Mouse (Mus musculus): ENCODE data around the gene 2010109A12Rik. TPM values are rescaled to one million over a fixed set of nuclear protein-coding genes. Genes with fewer than 3 reads are reported as not detected.

2010109A12Rik gene
- 1 to 10 TPM in 1 of 2 experiments, under 1 TPM in 1; 0.45 to 2.1 TPM for total RNA-seq (2021)
- long read RNA-seq, experiment 1, result 0 reads
- long read RNA-seq, experiment 2, result 0 reads

DNA sequence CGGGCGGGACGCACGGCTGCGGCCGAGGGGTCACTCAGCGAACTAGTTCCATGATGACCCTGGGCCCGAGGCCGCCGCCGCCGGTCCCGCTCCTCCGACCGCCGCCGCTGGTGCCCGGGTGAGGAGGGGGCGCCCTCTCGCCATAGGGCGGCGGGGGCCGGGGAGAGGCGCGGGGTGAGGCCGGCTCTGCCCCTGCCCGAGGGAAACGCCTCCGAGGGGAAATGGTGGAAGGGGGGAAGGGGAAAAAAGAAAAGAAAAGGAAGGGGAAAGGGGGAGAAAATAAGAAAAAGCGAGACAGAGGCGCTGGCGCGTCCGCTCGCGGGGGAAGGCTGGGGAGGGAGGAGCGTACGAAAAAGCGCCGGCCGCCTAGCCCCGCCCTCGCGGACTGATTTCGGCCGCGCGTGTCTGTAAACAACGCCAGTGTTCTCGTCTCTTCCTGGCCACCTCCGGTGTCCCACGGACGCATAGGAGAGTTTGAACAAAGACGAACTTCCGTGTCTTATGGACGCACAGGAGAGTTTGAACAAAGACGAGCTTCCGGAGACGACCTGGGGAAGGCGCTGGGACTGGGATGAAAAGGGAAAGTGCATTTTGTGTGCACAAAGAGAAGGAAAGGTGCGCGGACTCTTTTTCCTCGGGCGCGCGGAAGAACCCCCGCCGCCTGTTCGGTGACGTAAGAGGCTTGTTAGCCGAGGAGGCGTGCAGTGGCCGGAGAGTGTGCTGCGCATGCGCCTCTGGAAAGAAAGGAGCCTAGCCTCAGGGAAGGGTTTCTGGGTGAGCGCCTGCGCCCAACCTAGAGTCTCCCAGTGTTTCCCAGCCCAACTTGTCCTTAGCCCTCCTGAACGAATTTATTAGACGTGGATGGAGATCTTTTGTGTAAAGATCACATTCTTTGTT is at the start of gene 2010109A12Rik, which contains the start of gene Ccni:
TSS of gene 2010109A12Rik (plus strand) at position 410 of the 897 bp plus-strand sequence.
TSS of gene Ccni (minus strand) at position 387 of the 897 bp plus-strand sequence.
- DNase-seq (ENCODE audit: low spot score in 2 of 2), result peak; percentile 95 to 98

GRCm38 (mm10) chr5:93163541-93163940 is 42.8 kb upstream of the 2010109A12Rik start:
- peak; percentile 45 to 53 for DNase-seq (ENCODE audit: low spot score in 2 of 2)

GRCm38 (mm10) chr5:93167919-93168516 is 38.3 kb upstream of the 2010109A12Rik start:
- no peak for DNase-seq (ENCODE audit: low spot score in 2 of 2)

- DNase-seq (ENCODE audit: low spot score in 2 of 2), result no peak
Measured at GRCm38 (mm10) chr5:93168654-93169053, 37.7 kb upstream of the 2010109A12Rik start.

DNA sequence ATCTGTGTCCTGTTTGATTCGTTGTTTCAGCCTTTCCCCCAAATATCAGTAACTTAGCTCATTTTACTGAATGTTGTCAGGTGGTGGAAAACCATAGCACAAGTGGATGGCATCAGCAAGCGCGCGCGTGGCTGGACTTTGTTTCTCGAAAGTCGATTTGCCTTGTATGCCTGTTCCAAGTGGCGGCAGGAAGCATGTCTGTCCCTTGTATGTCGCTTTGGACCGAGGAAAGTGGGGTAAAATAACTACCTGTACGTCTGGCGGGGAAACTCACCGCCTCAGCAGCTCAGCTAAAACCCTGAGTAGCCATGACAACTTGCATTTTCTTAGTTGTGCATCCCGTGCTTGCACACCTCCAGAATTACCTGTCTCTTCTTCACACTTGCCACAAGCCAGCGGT is 34.9 kb upstream of the 2010109A12Rik start:
- DNase-seq (ENCODE audit: low spot score in 2 of 2), result no peak

DNA sequence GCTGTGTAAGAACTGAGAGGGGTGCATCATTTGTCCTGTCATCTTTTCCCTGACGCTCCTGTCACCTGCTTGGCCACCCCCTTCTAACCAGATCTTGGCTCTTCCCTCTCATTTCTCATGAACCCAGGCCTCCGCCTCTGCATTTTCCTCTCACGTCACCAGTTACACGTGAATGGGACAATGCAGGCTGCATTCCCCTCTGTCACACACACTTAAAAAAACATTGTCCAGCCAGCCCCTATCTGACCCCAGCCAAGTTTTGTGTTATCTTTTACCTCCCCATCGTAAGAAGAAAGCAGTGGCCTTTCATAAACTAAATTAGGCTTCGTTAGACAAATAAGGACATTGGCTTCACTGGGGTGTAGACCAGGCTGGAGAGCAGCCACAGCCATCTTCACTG is 33.8 kb upstream of the 2010109A12Rik start:
- no peak for DNase-seq (ENCODE audit: low spot score in 2 of 2)

- DNase-seq (ENCODE audit: low spot score in 2 of 2), result no peak
Measured at GRCm38 (mm10) chr5:93174675-93175074, 31.6 kb upstream of the 2010109A12Rik start.

DNA sequence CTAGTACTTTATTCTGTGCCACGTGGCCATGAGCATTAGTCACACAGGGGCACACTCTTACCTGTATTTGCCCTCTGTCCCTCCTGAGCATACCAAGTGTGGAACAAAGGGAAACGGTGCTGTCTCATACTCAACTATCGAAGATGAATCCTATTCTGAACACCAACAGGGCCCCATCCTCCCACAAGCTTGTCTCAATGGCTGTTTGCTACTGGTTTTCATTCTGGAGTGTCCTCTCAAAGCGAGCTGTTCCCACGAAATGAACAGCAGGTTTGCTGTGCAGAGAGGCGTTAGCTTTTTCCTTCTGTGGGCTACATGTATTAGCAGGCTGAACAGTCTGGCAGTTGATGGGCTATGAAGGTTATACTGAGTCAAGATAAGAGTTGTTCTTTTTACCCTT is 27.7 kb upstream of the 2010109A12Rik start:
- DNase-seq (ENCODE audit: low spot score in 2 of 2), result peak in 1 of 2 experiments; percentile 54

- peak in 1 of 2 experiments; percentile 32 for DNase-seq (ENCODE audit: low spot score in 2 of 2)
Measured at GRCm38 (mm10) chr5:93180252-93180651, 26.1 kb upstream of the 2010109A12Rik start.

- DNase-seq (ENCODE audit: low spot score in 2 of 2), result no peak
Measured at GRCm38 (mm10) chr5:93183311-93183710, 23.0 kb upstream of the 2010109A12Rik start.

GRCm38 (mm10) chr5:93184548-93184947 is 21.8 kb upstream of the 2010109A12Rik start:
- DNase-seq (ENCODE audit: low spot score in 2 of 2), result no peak

GRCm38 (mm10) chr5:93189607-93190006 is 16.7 kb upstream of the 2010109A12Rik start:
- DNase-seq (ENCODE audit: low spot score in 2 of 2), result no peak

GRCm38 (mm10) chr5:93190428-93190827 is 15.9 kb upstream of the 2010109A12Rik start:
- DNase-seq (ENCODE audit: low spot score in 2 of 2), result no peak

DNA sequence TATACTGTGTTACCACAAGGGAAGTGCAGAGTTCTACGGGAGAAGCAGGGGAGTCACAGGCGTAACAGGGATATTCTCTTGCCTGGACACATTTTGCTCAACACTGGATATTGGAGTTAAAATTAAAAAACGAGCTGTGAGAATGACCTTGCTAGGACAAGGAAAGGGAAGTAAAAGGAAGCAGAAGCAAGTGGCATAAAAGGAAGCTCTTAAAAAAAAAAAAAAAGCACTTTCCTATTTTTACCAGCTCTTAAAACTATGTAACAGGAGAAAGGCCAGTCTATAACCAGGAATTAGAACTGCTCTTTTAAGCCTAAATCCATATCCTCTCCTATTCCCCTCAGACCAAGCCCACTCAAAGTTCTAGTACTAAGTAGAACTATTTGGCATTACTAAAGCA is 8.1 kb upstream of the 2010109A12Rik start:
- DNase-seq (ENCODE audit: low spot score in 2 of 2), result no peak

GRCm38 (mm10) chr5:93201181-93201580 is 5.1 kb upstream of the 2010109A12Rik start:
- no peak for DNase-seq (ENCODE audit: low spot score in 2 of 2)

GRCm38 (mm10) chr5:93205371-93206108 is 778 bp upstream of the 2010109A12Rik start:
- DNase-seq (ENCODE audit: low spot score in 2 of 2), result peak; percentile 50 to 52

GRCm38 (mm10) chr5:93207006-93207348 is 659 bp downstream of the 2010109A12Rik start:
- DNase-seq (ENCODE audit: low spot score in 2 of 2), result no peak

DNA sequence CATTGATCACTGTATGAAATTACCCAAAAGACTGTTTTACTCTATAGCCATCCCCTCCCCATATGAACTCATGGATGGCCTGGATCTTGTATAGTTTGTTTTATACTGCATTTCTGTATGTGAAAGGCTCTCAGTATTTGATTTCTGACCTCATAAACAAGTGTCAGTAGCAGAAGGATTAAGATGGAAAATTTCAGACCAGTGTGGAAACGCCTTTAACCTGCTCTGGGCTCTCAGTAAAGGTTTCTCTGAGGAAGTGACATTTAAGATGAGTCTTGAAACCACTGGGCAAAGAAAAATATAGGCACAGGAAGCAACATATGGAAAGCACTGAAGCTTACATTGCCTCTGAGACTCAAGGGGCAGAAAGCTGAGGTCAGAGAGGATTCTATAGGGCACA is 1.2 kb downstream of the 2010109A12Rik start:
- DNase-seq (ENCODE audit: low spot score in 2 of 2), result no peak

- no peak for DNase-seq (ENCODE audit: low spot score in 2 of 2)
Measured at GRCm38 (mm10) chr5:93218375-93218774, 12.1 kb downstream of the 2010109A12Rik start.

DNA sequence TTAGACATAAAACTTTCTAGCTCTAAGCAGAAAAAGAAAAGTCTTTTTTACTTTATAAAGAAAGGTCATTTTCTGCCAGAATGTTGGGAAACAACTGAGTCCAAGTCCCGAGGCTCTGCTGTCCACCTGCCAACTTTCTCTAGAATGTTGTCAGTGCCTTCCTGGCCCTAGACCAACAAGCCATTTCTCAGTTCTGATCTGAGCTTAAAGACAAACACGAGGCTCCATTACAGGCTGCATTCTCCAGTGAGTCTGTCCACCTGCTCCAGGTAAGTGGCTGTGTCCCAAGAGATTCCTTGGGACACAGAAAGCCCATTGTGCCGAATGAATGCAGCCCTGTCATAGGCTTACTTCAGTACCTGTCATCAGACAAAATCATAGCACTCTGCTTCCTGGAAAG is 15.3 kb downstream of the 2010109A12Rik start:
- DNase-seq (ENCODE audit: low spot score in 2 of 2), result no peak

DNA sequence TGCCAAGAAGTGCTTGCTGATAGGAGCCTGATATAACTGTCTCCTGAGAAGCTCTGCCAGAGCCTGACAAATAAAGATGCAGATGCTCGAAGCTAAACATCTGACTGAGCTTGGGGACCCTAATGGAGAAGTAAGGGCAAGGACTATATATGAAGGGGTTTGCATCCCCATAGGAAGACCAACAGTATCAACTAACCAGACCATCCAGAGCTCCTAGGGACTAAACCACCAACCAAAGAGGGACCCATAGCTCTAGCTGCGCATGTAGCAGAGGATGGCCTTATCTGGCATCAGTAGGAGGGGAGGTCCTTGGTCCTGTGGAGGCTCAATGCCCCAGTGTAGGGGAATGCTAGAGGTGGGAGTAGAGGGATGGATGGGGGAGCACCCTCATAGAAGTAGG is 18.2 kb downstream of the 2010109A12Rik start:
- no peak for DNase-seq (ENCODE audit: low spot score in 2 of 2)

GRCm38 (mm10) chr5:93227157-93227556 is 20.8 kb downstream of the 2010109A12Rik start:
- DNase-seq (ENCODE audit: low spot score in 2 of 2), result no peak
